Mouse (Mus musculus) liver, adult 2 months (tissue): Measurements from ENCODE around the gene Pira2. TPM values are rescaled to one million over a fixed set of nuclear protein-coding genes. Genes with fewer than 3 reads are reported as not detected.

Experiments used
- polyA plus RNA-seq: library from polyadenylated mRNA; depleted of rRNA; stranded (reverse); fragments of >200 nt; gene quantifications from 2 replicates; pipeline ENCODE4 v1.2.3, GENCODE M21; 2012; rRNA removed
- total RNA-seq: library from RNA; depleted of rRNA; stranded (reverse); fragments of >200 nt; gene quantifications from 2 replicates; pipeline ENCODE4 v1.2.3, GENCODE M21; 2014; rRNA removed

The Pira2 gene
- total and polyA plus RNA-seq, 2 experiments, result 1.3 to 2.7 TPM

Other genes with a start within 250 kb of the Pira2 start
- not detected in 2 replicates for gene Oscar, start 228.9 kb downstream of the Pira2 start, total RNA-seq
- gene Oscar, start 228.9 kb downstream of the Pira2 start, polyA plus RNA-seq, result 0.05 TPM in 1 of 2 replicates, not detected in the other
- 81.8 and 106 TPM in 2 replicates for gene Ndufa3, start 227.7 kb downstream of the Pira2 start, total RNA-seq
- 380 and 395 TPM in 2 replicates for gene Ndufa3, start 227.7 kb downstream of the Pira2 start, polyA plus RNA-seq
- 4.3 and 4.8 TPM in 2 replicates for gene Tfpt, start 215.1 kb downstream of the Pira2 start, total RNA-seq
- gene Tfpt, start 215.1 kb downstream of the Pira2 start, polyA plus RNA-seq, result 5.2 and 5.7 TPM in 2 replicates
- 7.9 and 9.3 TPM in 2 replicates for gene Prpf31, start 215.1 kb downstream of the Pira2 start, total RNA-seq
- gene Prpf31, start 215.1 kb downstream of the Pira2 start, polyA plus RNA-seq, result 9.5 and 13.0 TPM in 2 replicates
- 4.2 and 6.4 TPM in 2 replicates for gene Cnot3, start 199.8 kb downstream of the Pira2 start, total RNA-seq
- 22.3 and 29.3 TPM in 2 replicates for gene Cnot3, start 199.8 kb downstream of the Pira2 start, polyA plus RNA-seq
- gene Leng1, start 179.2 kb downstream of the Pira2 start, total RNA-seq, result 4.0 and 5.3 TPM in 2 replicates
- gene Leng1, start 179.2 kb downstream of the Pira2 start, polyA plus RNA-seq, result 3.1 and 3.6 TPM in 2 replicates
- gene Tmc4, start 167.5 kb downstream of the Pira2 start, total RNA-seq, result 1.8 and 2.6 TPM in 2 replicates
- 3.9 and 8.2 TPM in 2 replicates for gene Tmc4, start 167.5 kb downstream of the Pira2 start, polyA plus RNA-seq
- gene Tsen34, start 152.2 kb downstream of the Pira2 start, total RNA-seq, result 33.7 and 37.3 TPM in 2 replicates
- gene Tsen34, start 152.2 kb downstream of the Pira2 start, polyA plus RNA-seq, result 52.7 and 53.6 TPM in 2 replicates
- 15.9 and 21.5 TPM in 2 replicates for gene Mboat7, start 151.5 kb downstream of the Pira2 start, total RNA-seq
- gene Mboat7, start 151.5 kb downstream of the Pira2 start, polyA plus RNA-seq, result 49.3 and 58.3 TPM in 2 replicates
- gene Rps9, start 141.1 kb downstream of the Pira2 start, total RNA-seq, result 1,244 TPM in 2 replicates
- 433 and 505 TPM in 2 replicates for gene Rps9, start 141.1 kb downstream of the Pira2 start, polyA plus RNA-seq
- 2.4 and 4.1 TPM in 2 replicates for gene Pirb, start 124.7 kb downstream of the Pira2 start, total RNA-seq
- 1.6 and 5.1 TPM in 2 replicates for gene Pirb, start 124.7 kb downstream of the Pira2 start, polyA plus RNA-seq
- gene Gm15448, start 19.4 kb downstream of the Pira2 start, total RNA-seq, result 0.18 and 0.27 TPM in 2 replicates
- 0.04 and 0.16 TPM in 2 replicates for gene Gm15448, start 19.4 kb downstream of the Pira2 start, polyA plus RNA-seq
- gene Gm14548, start 53.1 kb upstream of the Pira2 start, total RNA-seq, result 0.09 and 0.13 TPM in 2 replicates
- 0.07 TPM in 1 of 2 replicates, not detected in the other for gene Gm14548, start 53.1 kb upstream of the Pira2 start, polyA plus RNA-seq
- 0.09 TPM in 1 of 2 replicates, not detected in the other for gene Lilra6, start 70.5 kb upstream of the Pira2 start, total RNA-seq
- 0.20 TPM in 1 of 2 replicates, not detected in the other for gene Lilra6, start 70.5 kb upstream of the Pira2 start, polyA plus RNA-seq
- 3.7 and 5.8 TPM in 2 replicates for gene Lair1, start 218.2 kb upstream of the Pira2 start, total RNA-seq
- 1.4 and 3.7 TPM in 2 replicates for gene Lair1, start 218.2 kb upstream of the Pira2 start, polyA plus RNA-seq